Mouse (Mus musculus): Measurements from ENCODE around the gene Xxylt1.
A peak's percentile ranks its signal among the peaks of the same experiment; 100 is the strongest.

The Xxylt1 gene

GRCm38 (mm10) chr16:30984826-30985545 lies 96.2 kb downstream of the Xxylt1 start:
- no peak for DNase-seq

GRCm38 (mm10) chr16:30984101-30984500 lies 97.1 kb downstream of the Xxylt1 start:
- no peak for DNase-seq

- DNase-seq: no peak
Measured at GRCm38 (mm10) chr16:30983699-30984098, 97.5 kb downstream of the Xxylt1 start.

GRCm38 (mm10) chr16:30983281-30983680 lies 98.0 kb downstream of the Xxylt1 start:
- DNase-seq: no peak

GRCm38 (mm10) chr16:30981345-30981744 lies 99.9 kb downstream of the Xxylt1 start:
- peak; percentile 64 for DNase-seq

- no peak for DNase-seq
Measured at GRCm38 (mm10) chr16:30979905-30980304, 101.3 kb downstream of the Xxylt1 start.

GRCm38 (mm10) chr16:30977728-30978127 lies 103.5 kb downstream of the Xxylt1 start:
- DNase-seq: no peak

- peak; percentile 98 for DNase-seq
Measured at GRCm38 (mm10) chr16:30977186-30977585, 104.0 kb downstream of the Xxylt1 start.

- no peak for DNase-seq
Measured at GRCm38 (mm10) chr16:30974549-30974948, 106.7 kb downstream of the Xxylt1 start.

- peak; percentile 89 for DNase-seq
Measured at GRCm38 (mm10) chr16:30973416-30973815, 107.8 kb downstream of the Xxylt1 start.

- peak; percentile 63 for DNase-seq
Measured at GRCm38 (mm10) chr16:30971950-30972541, 109.2 kb downstream of the Xxylt1 start.

GRCm38 (mm10) chr16:30969266-30970064 lies 111.8 kb downstream of the Xxylt1 start:
- peak; percentile 86 for DNase-seq

- DNase-seq: peak; percentile 45
Measured at GRCm38 (mm10) chr16:30968402-30969151, 112.7 kb downstream of the Xxylt1 start.

GRCm38 (mm10) chr16:30966684-30967083 lies 114.5 kb downstream of the Xxylt1 start:
- DNase-seq: no peak

- DNase-seq: peak; percentile 78
Measured at GRCm38 (mm10) chr16:30964891-30965290, 116.3 kb downstream of the Xxylt1 start.

GRCm38 (mm10) chr16:30964411-30964810 lies 116.8 kb downstream of the Xxylt1 start:
- peak; percentile 50 for DNase-seq

- no peak for DNase-seq
Measured at GRCm38 (mm10) chr16:30962515-30962914, 118.7 kb downstream of the Xxylt1 start.

- DNase-seq: no peak
Measured at GRCm38 (mm10) chr16:30961176-30961575, 120.1 kb downstream of the Xxylt1 start.

GRCm38 (mm10) chr16:30960266-30960665 lies 121.0 kb downstream of the Xxylt1 start:
- DNase-seq: no peak

GRCm38 (mm10) chr16:30959692-30960091 lies 121.5 kb downstream of the Xxylt1 start:
- peak; percentile 78 for DNase-seq

GRCm38 (mm10) chr16:30956141-30956540 lies 125.1 kb downstream of the Xxylt1 start:
- no peak for DNase-seq

- DNase-seq: no peak
Measured at GRCm38 (mm10) chr16:30948636-30949035, 132.6 kb downstream of the Xxylt1 start.

- DNase-seq: no peak
Measured at GRCm38 (mm10) chr16:30948216-30948615, 133.0 kb downstream of the Xxylt1 start.
